In the genomic region with DNA sequence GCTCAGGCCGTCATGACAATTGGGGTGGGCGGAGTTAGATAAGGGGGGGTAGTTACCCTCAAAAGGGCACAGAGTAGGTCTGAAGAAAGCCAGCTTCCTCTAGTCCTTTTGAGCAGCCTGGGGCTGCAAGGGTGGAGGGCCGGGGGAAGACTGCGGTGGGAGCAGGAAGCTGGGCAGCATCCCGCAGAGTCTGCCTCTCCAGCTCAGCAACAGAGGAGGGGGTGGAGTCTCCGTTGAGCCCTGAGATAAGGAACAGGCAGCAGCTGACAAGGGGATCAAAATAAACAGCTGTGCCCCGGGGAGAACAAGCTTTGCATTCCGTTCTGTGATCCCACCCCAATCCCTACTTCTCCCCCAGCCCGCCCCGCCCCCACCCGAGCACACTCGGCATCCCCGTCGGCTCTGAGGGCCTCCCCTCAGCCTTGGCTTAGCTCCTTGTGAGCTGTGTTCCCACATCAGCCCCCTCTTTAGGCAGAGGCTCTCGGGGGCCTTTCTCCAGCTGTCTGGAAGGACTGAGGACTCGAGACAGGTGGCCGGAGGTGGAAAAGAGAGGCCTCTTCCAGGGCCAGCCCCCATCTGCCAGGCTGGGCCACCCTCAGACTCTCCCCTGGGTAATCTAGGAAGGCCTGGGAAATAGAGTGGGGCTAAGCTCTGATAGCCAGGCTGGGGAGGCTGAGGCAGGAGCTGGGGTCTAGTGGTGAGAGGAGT, we compare ENCODE assay signal across 8 mouse cellular contexts. TPM values are rescaled to one million over a fixed set of nuclear protein-coding genes. Genes with fewer than 3 reads are reported as not detected.
DNase-seq lines count a peak whose midpoint lies in the region; ATAC-seq lines count a peak whose summit lies in the region.

No protein-coding gene starts in this region.

- peak; percentile 85 for ATAC-seq in heart, embryonic 13.5 days (ENCODE audit: extremely low read depth, insufficient number of reproducible peaks, low FRiP score, low TSS enrichment)
- no peak for ATAC-seq in cerebellum, adult (ENCODE audit: insufficient number of reproducible peaks, low FRiP score, low TSS enrichment)

- H3K27me3 ChIP-seq in embryonic facial prominence, embryonic 10.5 days (replicated peaks; ENCODE audit: low read depth, poor library complexity, severe bottlenecking), result no peaks in the 10 kb centered on the region
- no peaks in the 10 kb centered on the region for H3K27me3 ChIP-seq in heart, embryonic 13.5 days (replicated peaks)

- H3K4me1 ChIP-seq in embryonic facial prominence, embryonic 10.5 days, result peaks cover 56% of the 10 kb centered on the region
- H3K4me1 ChIP-seq in heart, embryonic 13.5 days, result peaks cover 81% of the 10 kb centered on the region

- WGBS in embryonic facial prominence, embryonic 10.5 days, result 2% methylated on average over 17 of the region's 17 CpGs
- 0% methylated on average over 17 of the region's 17 CpGs for WGBS in heart, embryonic 13.5 days

- H3K27ac ChIP-seq in embryonic facial prominence, embryonic 10.5 days (replicated peaks), result peak overlapping the region; percentile 91
- H3K27ac ChIP-seq in heart, embryonic 13.5 days (replicated peaks), result peak overlapping the region; percentile 99

- H3K4me3 ChIP-seq in embryonic facial prominence, embryonic 10.5 days, result peak overlapping the region; percentile 47
- H3K4me3 ChIP-seq in heart, embryonic 13.5 days, result peak overlapping the region; percentile 32

- no peaks in the 10 kb centered on the region for H3K9me3 ChIP-seq in embryonic facial prominence, embryonic 10.5 days
- H3K9me3 ChIP-seq in heart, embryonic 13.5 days, result no peaks in the 10 kb centered on the region

- peak overlapping the region; percentile 64 for H3K4me2 ChIP-seq in heart, embryonic 13.5 days

- H3K9ac ChIP-seq in heart, embryonic 13.5 days, result peak overlapping the region; percentile 79

- H3K36me3 ChIP-seq in embryonic facial prominence, embryonic 10.5 days (replicated peaks), result no peaks in the 10 kb centered on the region
- H3K36me3 ChIP-seq in heart, embryonic 13.5 days, result no peaks in the 10 kb centered on the region

- peak; percentile 54 for DNase-seq in ovary, postnatal 36 days (ENCODE audit: low spot score)
- DNase-seq in ovary, postnatal 10 days (ENCODE audit: low spot score), result no peak
- DNase-seq in embryonic facial prominence, embryonic 10.5 days (ENCODE audit: low spot score), result peak; percentile 87
- DNase-seq in kidney, postnatal 10 days, result peak; percentile 83
- DNase-seq in lung, postnatal 4 days, result peak; percentile 80 to 90
- peak; percentile 39 for DNase-seq in right cerebral cortex, postnatal 25 days

RNA-seq across cellular contexts. Expression of a gene that starts 16.9 kb away (rescaled TPM):
- polyA plus RNA-seq in embryonic facial prominence, embryonic 10.5 days (2016; fragmentation: Nextera tagmentation; extraction: Ambion mirVana), result 325 and 335 TPM in 2 replicates
- 451 and 478 TPM in 2 replicates for polyA plus RNA-seq in heart, embryonic 13.5 days (2015; fragmentation: Nextera tagmentation; extraction: Ambion mirVana)

RNA-seq across cellular contexts. Expression of a gene that starts 19.6 kb away (rescaled TPM):
- 32.0 and 35.3 TPM in 2 replicates for polyA plus RNA-seq in embryonic facial prominence, embryonic 10.5 days (2016; fragmentation: Nextera tagmentation; extraction: Ambion mirVana)
- 18.4 and 19.4 TPM in 2 replicates for polyA plus RNA-seq in heart, embryonic 13.5 days (2015; fragmentation: Nextera tagmentation; extraction: Ambion mirVana)
